Mouse (Mus musculus): Measurements from ENCODE around the gene Ccdc13.

Ccdc13 gene

GRCm38 (mm10) chr9:121846526-121847118 lies 7.4 kb upstream of the Ccdc13 start:
- DNase-seq (ENCODE audit: low spot score), result no peak

GRCm38 (mm10) chr9:121842914-121843313 lies 3.7 kb upstream of the Ccdc13 start:
- no peak for DNase-seq (ENCODE audit: low spot score)

- no peak for DNase-seq (ENCODE audit: low spot score)
These were observed 333 bp upstream of the Ccdc13 start for GRCm38 (mm10) chr9:121839622-121839965.

GRCm38 (mm10) chr9:121838008-121838407 lies 1.3 kb downstream of the Ccdc13 start:
- no peak for DNase-seq (ENCODE audit: low spot score)

GRCm38 (mm10) chr9:121833825-121834224 lies 5.4 kb downstream of the Ccdc13 start:
- DNase-seq (ENCODE audit: low spot score), result no peak

GRCm38 (mm10) chr9:121830956-121831293 lies 8.3 kb downstream of the Ccdc13 start:
- peak; percentile 61 for DNase-seq (ENCODE audit: low spot score)

GRCm38 (mm10) chr9:121830243-121830955 lies 8.9 kb downstream of the Ccdc13 start:
- DNase-seq (ENCODE audit: low spot score), result peak; percentile 49

GRCm38 (mm10) chr9:121829270-121829992 lies 9.8 kb downstream of the Ccdc13 start:
- DNase-seq (ENCODE audit: low spot score), result no peak

GRCm38 (mm10) chr9:121828314-121828713 lies 10.9 kb downstream of the Ccdc13 start:
- no peak for DNase-seq (ENCODE audit: low spot score)

- no peak for DNase-seq (ENCODE audit: low spot score)
These were observed 12.9 kb downstream of the Ccdc13 start for GRCm38 (mm10) chr9:121826356-121826755.

- DNase-seq (ENCODE audit: low spot score), result no peak
These were observed 15.3 kb downstream of the Ccdc13 start for GRCm38 (mm10) chr9:121823991-121824390.

- no peak for DNase-seq (ENCODE audit: low spot score)
These were observed 16.2 kb downstream of the Ccdc13 start for GRCm38 (mm10) chr9:121823051-121823450.

- DNase-seq (ENCODE audit: low spot score), result no peak
These were observed 16.7 kb downstream of the Ccdc13 start for GRCm38 (mm10) chr9:121822585-121822991.

- DNase-seq (ENCODE audit: low spot score), result no peak
These were observed 18.5 kb downstream of the Ccdc13 start for GRCm38 (mm10) chr9:121820765-121821164.

GRCm38 (mm10) chr9:121819771-121820471 lies 19.3 kb downstream of the Ccdc13 start:
- no peak for DNase-seq (ENCODE audit: low spot score)

- peak; percentile 37 for DNase-seq (ENCODE audit: low spot score)
These were observed 20.0 kb downstream of the Ccdc13 start for GRCm38 (mm10) chr9:121819073-121819770.

- no peak for DNase-seq (ENCODE audit: low spot score)
These were observed 24.1 kb downstream of the Ccdc13 start for GRCm38 (mm10) chr9:121815183-121815582.

- DNase-seq (ENCODE audit: low spot score), result peak; percentile 53
These were observed 29.0 kb downstream of the Ccdc13 start for GRCm38 (mm10) chr9:121810081-121810821.

- no peak for DNase-seq (ENCODE audit: low spot score)
These were observed 30.8 kb downstream of the Ccdc13 start for GRCm38 (mm10) chr9:121808511-121808910.

- DNase-seq (ENCODE audit: low spot score), result no peak
These were observed 31.3 kb downstream of the Ccdc13 start for GRCm38 (mm10) chr9:121807947-121808346.

- DNase-seq (ENCODE audit: low spot score), result no peak
These were observed 31.7 kb downstream of the Ccdc13 start for GRCm38 (mm10) chr9:121807546-121807945.
